Mouse (Mus musculus): ENCODE measurements around the gene Pou3f3. TPM values are rescaled to one million over a fixed set of nuclear protein-coding genes. Genes with fewer than 3 reads are reported as not detected.

Gene Pou3f3
- not detected for polyA plus RNA-seq (2017; shearing (Covaris generic))

DNA sequence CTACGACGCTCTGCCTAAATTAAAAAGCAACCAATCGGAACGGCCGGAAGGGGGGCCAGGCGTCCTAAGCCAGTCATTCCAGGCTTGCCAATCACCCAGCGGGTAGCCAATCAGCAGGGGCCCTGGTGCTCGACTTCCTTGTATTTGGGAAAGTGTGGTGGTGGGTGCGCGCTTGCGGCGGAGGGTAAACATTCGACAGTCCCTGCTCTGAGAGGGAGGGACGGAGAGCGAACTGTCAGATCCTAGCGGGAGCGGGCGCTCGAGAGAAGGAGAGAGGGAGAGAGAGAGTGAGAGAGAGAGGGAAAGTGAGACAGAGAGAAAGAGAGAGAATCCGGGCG lies at the start of gene Pou3f3:
Gene Pou3f3, plus strand, starts transcription at position 191 of the 338 bp plus-strand sequence.

Other genes starting within 250 kb of the Pou3f3 start
- 43.7 TPM for gene Mrps9, start 155.5 kb downstream of the Pou3f3 start, polyA plus RNA-seq (2017; shearing (Covaris generic))

Measured in effector memory CD4-positive, alpha-beta T cell, adult 7 months (primary cell).